Mouse (Mus musculus) kidney, adult 2 months (tissue): ENCODE measurements around the gene Jak3. TPM values are rescaled to one million over a fixed set of nuclear protein-coding genes. Genes with fewer than 3 reads are reported as not detected.
"Not testable (repeated sequence)": the region's sequence is repeated elsewhere in the genome, so short reads cannot be mapped to it uniquely, and the experiment has no call there.

Experiments used
- DNase-seq: peaks from one replicate; pipeline ENCODE4 v3.0.0; 2021
- H3K27ac ChIP-seq: fragments of 200-500 bp; 2 replicates; pipeline ENCODE4 v1.5.1; 2012; ENCODE audit warnings: low read depth, low read length, control low read depth, inconsistent platforms; ENCODE audit not compliant: insufficient read depth
- H3K27me3 ChIP-seq: fragments of 200-500 bp; replicated peaks from 2 replicates; pipeline ENCODE4 v1.6.1; 2012; ENCODE audit warnings: mild to moderate bottlenecking, moderate library complexity, low read length, inconsistent platforms; ENCODE audit not compliant: control insufficient read depth, insufficient read depth
- H3K36me3 ChIP-seq: fragments of 200-500 bp; 2 replicates; pipeline ENCODE4 v1.6.1; 2012; ENCODE audit warnings: mild to moderate bottlenecking, moderate library complexity, low read length, inconsistent platforms; ENCODE audit not compliant: control insufficient read depth, insufficient read depth
- H3K4me1 ChIP-seq: fragments of 200-500 bp; 2 replicates; pipeline ENCODE4 v1.6.1; 2011; ENCODE audit warnings: low read length; ENCODE audit not compliant: control insufficient read depth, insufficient read depth
- H3K4me3 ChIP-seq: fragments of 200-500 bp; 2 replicates; pipeline ENCODE4 v1.5.1; 2011; ENCODE audit warnings: mild to moderate bottlenecking, low read depth, low read length, control low read depth; ENCODE audit not compliant: insufficient read depth
- CTCF ChIP-seq: fragments of 200-500 bp; conservative IDR thresholded peaks from 2 replicates; pipeline ENCODE4 v1.5.1; 2011; ENCODE audit warnings: low read depth, mild to moderate bottlenecking, control low read depth, low read length, moderate library complexity, mixed read lengths; ENCODE audit not compliant: insufficient read depth, insufficient read length
- POLR2A ChIP-seq: fragments of 200-500 bp; IDR thresholded peaks from one replicate; pipeline ENCODE4 v1.6.1; 2011; ENCODE audit warnings: low read depth, low read length, control low read depth
- WGBS: fragments of 180-500 bp; shearing (Covaris S2); methylation state at CpG from one replicate; pipeline ENCODE4 v1.1.7; 2018; 5-methylcytosine and 5-hydroxymethylcytosine counted together
- polyA plus RNA-seq: library from polyadenylated mRNA; depleted of rRNA; stranded (reverse); fragments of >200 nt; gene quantifications from 2 replicates; pipeline ENCODE4 v1.2.3, GENCODE M21; 2012

The Jak3 gene
- polyA plus RNA-seq, 1 experiment: 15.1 TPM

DNA sequence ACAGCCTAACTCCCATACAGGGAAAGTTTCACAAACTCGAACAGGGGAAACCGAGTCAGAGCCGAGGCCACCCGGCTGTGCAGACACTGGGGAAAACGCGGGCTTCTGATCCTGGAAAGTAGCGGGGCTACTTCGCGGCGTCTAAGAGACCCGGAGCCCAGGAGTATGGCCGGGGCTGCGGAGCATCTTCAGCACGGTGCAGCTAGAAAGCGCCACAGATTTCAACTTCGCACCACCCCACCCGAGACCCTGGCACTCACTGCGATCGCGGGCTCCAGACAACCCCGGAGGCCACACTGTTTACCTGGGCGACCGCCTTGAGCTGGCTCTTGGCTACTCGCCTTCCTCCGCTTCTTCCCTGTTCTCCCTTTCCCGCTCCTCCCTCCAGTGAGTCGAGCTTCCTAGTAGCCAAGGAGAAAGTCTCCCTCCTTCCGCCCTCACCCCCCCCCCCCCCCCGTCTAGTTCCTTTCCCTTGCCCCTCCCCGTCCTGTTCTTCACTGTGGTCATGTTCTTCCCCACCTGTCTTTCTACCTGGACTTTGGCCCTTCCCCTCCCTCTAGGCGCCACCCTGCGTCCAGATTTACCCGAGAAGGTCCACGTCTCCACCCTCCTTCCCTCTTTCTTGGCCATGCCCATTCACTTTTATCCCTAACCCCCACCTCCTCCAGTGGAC, 25.5 kb downstream of the Jak3 start, which contains the start of gene B3gnt3:
B3gnt3 (minus strand) TSS at position 376 of the 673 bp plus-strand sequence.
- TF ChIP-seq CTCF: no peak
- no peak for TF ChIP-seq POLR2A
- Histone ChIP-seq H3K27me3 (no peaks in the 10 kb centered on the region), H3K36me3 (no peaks in the 10 kb centered on the region), H3K4me3 (peak within 1 kb of the TSS; percentile 42), H3K27ac (peak within 1 kb of the TSS; percentile 71), H3K4me1 (no peaks in the 10 kb centered on the region)
- WGBS: 17% methylated on average over 32 of the region's 34 CpGs
- DNase-seq: no peak

GRCm38 (mm10) chr8:71702087-71702432, 26.0 kb downstream of the Jak3 start:
- TF ChIP-seq POLR2A: no peak
- 0 out of 2 replicates have a peak, but pooled peaks have one; percentile 10 for TF ChIP-seq CTCF
- DNase-seq: no peak
- WGBS: 49% methylated on average over 4 of the region's 4 CpGs
- H3K36me3 ChIP-seq: no peaks in the 10 kb centered on the region
- no peaks in the 10 kb centered on the region for H3K4me1 ChIP-seq
- H3K4me3 ChIP-seq: no peak overlapping the region
- no peaks in the 10 kb centered on the region for H3K27me3 ChIP-seq
- H3K27ac ChIP-seq: no peak overlapping the region

DNA sequence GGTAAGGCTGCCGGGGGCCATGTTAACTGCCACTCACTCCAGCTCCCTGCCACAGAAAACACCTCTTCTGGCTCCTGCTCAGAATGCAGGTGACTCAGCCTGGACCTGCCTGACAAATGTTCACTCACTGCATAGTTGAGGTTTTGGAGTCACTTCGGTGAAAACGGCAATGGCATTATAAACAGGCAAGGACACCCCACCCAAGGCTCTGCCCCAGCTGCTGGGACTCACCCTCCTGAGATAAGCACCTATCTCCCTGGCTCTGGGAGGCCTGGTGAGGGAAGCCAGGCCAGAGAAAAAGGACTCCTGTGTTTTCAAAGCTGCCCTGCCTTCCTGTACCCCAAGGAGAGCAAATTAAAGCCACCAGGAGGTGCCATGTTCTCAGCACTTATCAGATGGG, 26.8 kb downstream of the Jak3 start:
- no peak overlapping the region for H3K27ac ChIP-seq
- H3K27me3 ChIP-seq: no peaks in the 10 kb centered on the region
- 78% methylated on average over 3 of the region's 3 CpGs for WGBS
- no peak for TF ChIP-seq CTCF
- TF ChIP-seq POLR2A: no peak
- H3K36me3 ChIP-seq: no peaks in the 10 kb centered on the region
- no peaks in the 10 kb centered on the region for H3K4me1 ChIP-seq
- no peak overlapping the region for H3K4me3 ChIP-seq
- no peak for DNase-seq

GRCm38 (mm10) chr8:71703400-71703799, 27.3 kb downstream of the Jak3 start:
- H3K27me3 ChIP-seq, H3K27ac ChIP-seq, DNase-seq, H3K36me3 ChIP-seq, H3K4me3 ChIP-seq, H3K4me1 ChIP-seq: not testable (repeated sequence)

DNA sequence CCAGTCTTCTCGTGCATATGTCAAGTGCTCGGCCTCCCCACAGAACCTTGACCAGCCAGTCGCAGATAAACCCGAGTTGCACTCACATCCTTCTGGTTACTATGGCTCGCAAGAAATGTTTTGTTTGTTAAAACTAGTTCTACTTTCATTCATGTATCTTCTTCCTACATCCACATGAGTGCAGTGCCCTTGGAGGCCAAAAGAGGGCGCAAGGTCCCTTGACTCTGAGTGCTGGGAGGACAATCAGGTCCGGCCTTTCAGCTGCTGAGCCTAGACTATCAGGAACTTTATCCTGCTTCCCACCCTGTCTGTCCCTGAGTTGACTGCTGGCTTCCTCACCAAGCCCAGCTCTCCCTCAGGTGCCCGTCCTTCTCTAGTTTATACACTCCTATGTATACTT, 31.8 kb downstream of the Jak3 start:
- H3K27ac ChIP-seq: no peak overlapping the region
- H3K4me1 ChIP-seq: no peaks in the 10 kb centered on the region
- WGBS: 51% methylated on average over 8 of the region's 8 CpGs
- DNase-seq: peak; percentile 44
- TF ChIP-seq POLR2A: no peak
- peak; percentile 68 for TF ChIP-seq CTCF
- no peaks in the 10 kb centered on the region for H3K27me3 ChIP-seq
- no peak overlapping the region for H3K4me3 ChIP-seq
- no peaks in the 10 kb centered on the region for H3K36me3 ChIP-seq

GRCm38 (mm10) chr8:71709134-71709799, 33.2 kb downstream of the Jak3 start:
- H3K27me3 ChIP-seq: no peaks in the 10 kb centered on the region
- H3K4me3 ChIP-seq: no peak overlapping the region
- no peak for TF ChIP-seq CTCF
- TF ChIP-seq POLR2A: no peak
- no peaks in the 10 kb centered on the region for H3K36me3 ChIP-seq
- DNase-seq: no peak
- H3K27ac ChIP-seq: no peak overlapping the region
- WGBS: 43% methylated on average over 25 of the region's 25 CpGs
- H3K4me1 ChIP-seq: no peaks in the 10 kb centered on the region

- Histone ChIP-seq H3K4me3 (no peak overlapping the region), H3K27ac (no peak overlapping the region), H3K36me3 (no peaks in the 10 kb centered on the region), H3K4me1 (no peaks in the 10 kb centered on the region), H3K27me3 (no peaks in the 10 kb centered on the region)
- TF ChIP-seq CTCF (peak; percentile 79), POLR2A (no peak)
- whole genome bisulfite sequencing: 21% methylated on average over 25 of the region's 25 CpGs
- DNase-seq: peak; percentile 75
Observed at GRCm38 (mm10) chr8:71709800-71710446, 33.8 kb downstream of the Jak3 start.
